Mouse (Mus musculus) neural tube, embryonic 12.5 days (tissue): ENCODE measurements around the gene Dtd1. TPM values are rescaled to one million over a fixed set of nuclear protein-coding genes. Genes with fewer than 3 reads are reported as not detected.

ENCODE experiments used
- ATAC-seq: fragments of 200-750 bp; cut with Nextera tagmentation; 2 replicates; pipeline ENCODE4 v1.8.0; 2017; ENCODE audit warnings: low read depth, mild to moderate bottlenecking, moderate TSS enrichment, moderate library complexity; ENCODE audit not compliant: low FRiP score
- H3K27ac ChIP-seq: fragments of 300-500 bp; sonication (generic); 2 replicates; pipeline ENCODE4 v1.5.1; 2016
- H3K27me3 ChIP-seq: fragments of 300-500 bp; sonication (generic); replicated peaks from 2 replicates; pipeline ENCODE4 v1.6.1; 2016; ENCODE audit warnings: mild to moderate bottlenecking
- H3K36me3 ChIP-seq: fragments of 300-500 bp; sonication (generic); 2 replicates; pipeline ENCODE4 v1.6.1; 2016; ENCODE audit warnings: mild to moderate bottlenecking
- H3K4me1 ChIP-seq: fragments of 300-500 bp; sonication (generic); 2 replicates; pipeline ENCODE4 v1.6.1; 2016
- H3K4me2 ChIP-seq: fragments of 300-500 bp; sonication (generic); replicated peaks from 2 replicates; pipeline ENCODE4 v1.6.1; 2016; ENCODE audit warnings: mild to moderate bottlenecking
- H3K4me3 ChIP-seq: fragments of 300-500 bp; sonication (generic); 2 replicates; pipeline ENCODE4 v1.5.1; 2016
- H3K9ac ChIP-seq: fragments of 300-500 bp; sonication (generic); 2 replicates; pipeline ENCODE4 v1.6.1; 2016; ENCODE audit warnings: mild to moderate bottlenecking
- H3K9me3 ChIP-seq: fragments of 300-500 bp; sonication (generic); 2 replicates; pipeline ENCODE4 v1.6.1; 2016; ENCODE audit warnings: mild to moderate bottlenecking
- WGBS: fragments of 180-500 bp; shearing (Covaris S2); methylation state at CpG from one replicate; pipeline ENCODE4 v1.1.7; 2016; 5-methylcytosine and 5-hydroxymethylcytosine counted together
- polyA plus RNA-seq: library from polyadenylated mRNA; unstranded; fragments of >200 nt; fragmentation: Nextera tagmentation; extraction: Ambion mirVana; gene quantifications from 2 replicates; pipeline ENCODE4 v1.2.1, GENCODE M21; 2016

The Dtd1 gene
- polyA plus RNA-seq, 1 experiment from 2014 or later = 42.7 TPM

GRCm38 (mm10) chr2:144760666-144761065 lies 161.0 kb downstream of the Dtd1 start:
- no peaks in the 10 kb centered on the region for H3K27me3 ChIP-seq
- H3K9me3 ChIP-seq = no peaks in the 10 kb centered on the region
- H3K27ac ChIP-seq = no peak overlapping the region
- 92% methylated on average over 6 of the region's 6 CpGs for WGBS
- no peak for ATAC-seq
- no peak overlapping the region for H3K4me2 ChIP-seq
- H3K4me1 ChIP-seq = no peaks in the 10 kb centered on the region
- H3K9ac ChIP-seq = no peak overlapping the region
- no peak overlapping the region for H3K4me3 ChIP-seq
- H3K36me3 ChIP-seq = no peaks in the 10 kb centered on the region

- ATAC-seq = no peak
- Histone ChIP-seq H3K4me1 (no peaks in the 10 kb centered on the region), H3K36me3 (no peaks in the 10 kb centered on the region), H3K4me3 (no peak overlapping the region), H3K4me2 (no peak overlapping the region), H3K9me3 (peaks cover 5% of the 10 kb centered on the region; the same call in 1 of the 2 replicates), H3K27me3 (no peaks in the 10 kb centered on the region), H3K27ac (no peak overlapping the region), H3K9ac (no peak overlapping the region)
- WGBS = 92% methylated on average over 9 of the region's 9 CpGs
These were observed 164.0 kb downstream of the Dtd1 start for GRCm38 (mm10) chr2:144763706-144764105.

- ATAC-seq = no peak
- no peak overlapping the region for H3K4me2 ChIP-seq
- no peaks in the 10 kb centered on the region for H3K4me1 ChIP-seq
- WGBS = 75% methylated on average over 7 of the region's 7 CpGs
- no peaks in the 10 kb centered on the region for H3K27me3 ChIP-seq
- no peaks in the 10 kb centered on the region for H3K36me3 ChIP-seq
- H3K9me3 ChIP-seq = peaks cover 5% of the 10 kb centered on the region; the same call in 1 of the 2 replicates
- H3K27ac ChIP-seq = no peak overlapping the region
- no peak overlapping the region for H3K4me3 ChIP-seq
- H3K9ac ChIP-seq = no peak overlapping the region
These were observed 164.6 kb downstream of the Dtd1 start for GRCm38 (mm10) chr2:144764116-144764788.

GRCm38 (mm10) chr2:144765219-144765618 lies 165.5 kb downstream of the Dtd1 start:
- H3K9me3 ChIP-seq = peaks cover 5% of the 10 kb centered on the region; the same call in 1 of the 2 replicates
- no peaks in the 10 kb centered on the region for H3K36me3 ChIP-seq
- ATAC-seq = no peak
- WGBS = 93% methylated on average over 5 of the region's 5 CpGs
- H3K4me3 ChIP-seq = no peak overlapping the region
- no peak overlapping the region for H3K9ac ChIP-seq
- no peaks in the 10 kb centered on the region for H3K4me1 ChIP-seq
- H3K4me2 ChIP-seq = no peak overlapping the region
- no peaks in the 10 kb centered on the region for H3K27me3 ChIP-seq
- H3K27ac ChIP-seq = no peak overlapping the region

- Histone ChIP-seq H3K4me2 (no peak overlapping the region), H3K4me1 (no peaks in the 10 kb centered on the region), H3K9me3 (peaks cover 5% of the 10 kb centered on the region; the same call in 1 of the 2 replicates), H3K9ac (no peak overlapping the region), H3K36me3 (no peaks in the 10 kb centered on the region), H3K4me3 (no peak overlapping the region), H3K27ac (no peak overlapping the region), H3K27me3 (no peaks in the 10 kb centered on the region)
- 81% methylated on average over 3 of the region's 3 CpGs for WGBS
- no peak for ATAC-seq
These were observed 168.8 kb downstream of the Dtd1 start for GRCm38 (mm10) chr2:144768375-144769117.

- no peak overlapping the region for H3K27ac ChIP-seq
- no peaks in the 10 kb centered on the region for H3K27me3 ChIP-seq
- no peak overlapping the region for H3K4me3 ChIP-seq
- no peak overlapping the region for H3K9ac ChIP-seq
- peaks cover 5% of the 10 kb centered on the region; the same call in 1 of the 2 replicates for H3K9me3 ChIP-seq
- H3K36me3 ChIP-seq = no peaks in the 10 kb centered on the region
- H3K4me2 ChIP-seq = no peak overlapping the region
- WGBS = 95% methylated on average over 2 of the region's 2 CpGs
- no peaks in the 10 kb centered on the region for H3K4me1 ChIP-seq
- no peak for ATAC-seq
These were observed 169.4 kb downstream of the Dtd1 start for GRCm38 (mm10) chr2:144769118-144769496.

- no peak for ATAC-seq
- Histone ChIP-seq H3K27ac (no peak overlapping the region), H3K4me2 (no peak overlapping the region), H3K9ac (no peak overlapping the region), H3K4me1 (no peaks in the 10 kb centered on the region), H3K4me3 (no peak overlapping the region), H3K27me3 (no peaks in the 10 kb centered on the region), H3K9me3 (peaks cover 5% of the 10 kb centered on the region; the same call in 1 of the 2 replicates), H3K36me3 (no peaks in the 10 kb centered on the region)
- 70% methylated on average over 3 of the region's 3 CpGs for WGBS
These were observed 169.9 kb downstream of the Dtd1 start for GRCm38 (mm10) chr2:144769556-144769955.

- whole genome bisulfite sequencing = 91% methylated on average over 7 of the region's 7 CpGs
- no peaks in the 10 kb centered on the region for H3K4me1 ChIP-seq
These were observed 170.8 kb downstream of the Dtd1 start for GRCm38 (mm10) chr2:144770452-144770941.

GRCm38 (mm10) chr2:144771841-144772240 lies 172.1 kb downstream of the Dtd1 start:
- Histone ChIP-seq H3K4me2 (no peak overlapping the region), H3K27ac (no peak overlapping the region), H3K4me3 (no peak overlapping the region), H3K36me3 (no peaks in the 10 kb centered on the region), H3K9me3 (no peaks in the 10 kb centered on the region), H3K27me3 (no peaks in the 10 kb centered on the region), H3K9ac (no peak overlapping the region), H3K4me1 (no peaks in the 10 kb centered on the region)
- no peak for ATAC-seq
- 92% methylated on average over 4 of the region's 4 CpGs for WGBS

More at GRCm38 (mm10) chr2:144770452-144770941, 170.8 kb downstream of the Dtd1 start:
- H3K9ac ChIP-seq = no peak overlapping the region
- H3K9me3 ChIP-seq = peaks cover 5% of the 10 kb centered on the region; the same call in 1 of the 2 replicates
- H3K27me3 ChIP-seq = no peaks in the 10 kb centered on the region
- ATAC-seq = no peak
- no peak overlapping the region for H3K27ac ChIP-seq
- H3K4me2 ChIP-seq = no peak overlapping the region
- H3K36me3 ChIP-seq = no peaks in the 10 kb centered on the region
- H3K4me3 ChIP-seq = no peak overlapping the region

GRCm38 (mm10) chr2:144774636-144775160 lies 175.0 kb downstream of the Dtd1 start:
- H3K4me3 ChIP-seq = no peak overlapping the region
- WGBS = 87% methylated on average over 8 of the region's 8 CpGs
- H3K36me3 ChIP-seq = no peaks in the 10 kb centered on the region
- no peaks in the 10 kb centered on the region for H3K4me1 ChIP-seq
- no peak overlapping the region for H3K9ac ChIP-seq
- H3K9me3 ChIP-seq = no peaks in the 10 kb centered on the region
- ATAC-seq = no peak
- no peaks in the 10 kb centered on the region for H3K27me3 ChIP-seq
- no peak overlapping the region for H3K4me2 ChIP-seq
- H3K27ac ChIP-seq = no peak overlapping the region

- Histone ChIP-seq H3K9ac (no peak overlapping the region), H3K27me3 (no peaks in the 10 kb centered on the region), H3K9me3 (no peaks in the 10 kb centered on the region), H3K27ac (no peak overlapping the region), H3K4me1 (no peaks in the 10 kb centered on the region), H3K4me2 (no peak overlapping the region), H3K36me3 (no peaks in the 10 kb centered on the region), H3K4me3 (no peak overlapping the region)
- ATAC-seq = no peak
- 88% methylated on average over 4 of the region's 4 CpGs for WGBS
These were observed 175.9 kb downstream of the Dtd1 start for GRCm38 (mm10) chr2:144775626-144776025.

GRCm38 (mm10) chr2:144779263-144779662 lies 179.6 kb downstream of the Dtd1 start:
- H3K36me3 ChIP-seq = no peaks in the 10 kb centered on the region
- H3K4me2 ChIP-seq = no peak overlapping the region
- H3K27ac ChIP-seq = no peak overlapping the region
- H3K9ac ChIP-seq = no peak overlapping the region
- ATAC-seq = no peak
- no peaks in the 10 kb centered on the region for H3K9me3 ChIP-seq
- no peaks in the 10 kb centered on the region for H3K27me3 ChIP-seq
- H3K4me3 ChIP-seq = no peak overlapping the region
- WGBS = 86% methylated on average over 7 of the region's 7 CpGs
- H3K4me1 ChIP-seq = no peaks in the 10 kb centered on the region
